Mouse (Mus musculus) bone marrow, adult 2 months (tissue): ENCODE measurements around the gene Tmem91.

Experiments used
- CTCF ChIP-seq: fragments of 200-500 bp; IDR thresholded peaks from 2 replicates; pipeline ENCODE4 v1.5.1; 2011; ENCODE audit warnings: low read length, control low read depth; ENCODE audit not compliant: control insufficient read depth, insufficient read depth
- POLR2A ChIP-seq: fragments of 200-500 bp; IDR thresholded peaks from 2 replicates; pipeline ENCODE4 v1.6.1; 2011; ENCODE audit warnings: low read depth, mild to moderate bottlenecking, control low read depth, low read length, borderline replicate concordance; ENCODE audit not compliant: control insufficient read depth

- TF ChIP-seq CTCF (no peak), POLR2A (no peak)
Measured at GRCm38 (mm10) chr7:25681341-25682231, 6.6 kb upstream of the Tmem91 start.
